9 mouse cellular contexts compared by ENCODE assay signal in the genomic region with DNA sequence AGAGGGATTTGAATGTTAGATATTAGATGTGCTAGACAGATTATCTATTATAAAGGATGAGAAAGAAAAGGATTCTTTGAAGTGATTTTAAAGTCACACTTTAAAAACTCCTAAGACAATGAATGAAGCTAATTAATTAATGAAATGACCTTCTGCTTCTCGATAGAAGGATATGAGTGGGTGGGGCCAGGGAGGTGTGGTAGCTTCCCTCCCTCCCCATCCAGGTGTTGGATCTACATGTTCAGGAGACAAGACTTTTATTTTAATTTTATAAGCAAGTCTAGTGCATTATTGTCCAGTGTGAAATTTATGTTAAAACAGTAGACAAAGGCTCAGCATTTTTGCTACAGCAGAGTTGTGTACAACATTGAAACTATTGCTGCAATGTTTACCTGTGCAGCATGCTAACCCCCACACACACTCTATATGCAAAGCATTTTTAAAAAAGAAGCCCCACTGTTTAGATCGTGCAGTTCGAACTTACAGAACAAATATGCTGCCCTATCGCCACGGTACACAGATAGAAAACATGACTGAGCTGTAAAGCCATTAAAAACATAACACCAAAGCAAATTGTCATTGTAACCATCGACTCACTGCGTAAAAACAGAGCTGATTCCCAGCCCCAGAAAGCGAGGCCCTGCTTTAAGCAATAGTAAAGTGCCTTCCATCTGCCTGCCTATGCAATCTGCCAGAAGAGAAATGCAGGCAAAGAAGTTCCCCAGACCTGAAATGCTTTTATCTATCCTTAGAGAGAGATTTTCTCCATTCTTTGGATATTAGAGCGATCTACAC.
DNase-seq lines count a peak whose midpoint lies in the region; ATAC-seq lines count a peak whose summit lies in the region.
"Had no signal": no experiment of that assay in that cellular context is flagged by ENCODE, and none has a peak within 500 bp of the region (broad histone marks: within the 10 kb centered on the region; RNA-seq: fewer than 3 reads in every experiment).

No protein-coding gene starts in this region.

- H3K4me3 ChIP-seq in heart, embryonic 13.5 days: peak overlapping the region; percentile 37
- peak overlapping the region; percentile 61 for H3K4me3 ChIP-seq in forebrain, embryonic 15.5 days
- H3K4me3 ChIP-seq in midbrain, embryonic 12.5 days: peak overlapping the region; percentile 52

- peaks cover 90% of the 10 kb centered on the region for H3K27me3 ChIP-seq in heart, embryonic 13.5 days (replicated peaks)
- no peaks in the 10 kb centered on the region for H3K27me3 ChIP-seq in forebrain, embryonic 15.5 days
- H3K27me3 ChIP-seq in midbrain, embryonic 12.5 days: no peaks in the 10 kb centered on the region

- no peak for DNase-seq in heart, postnatal 14 days
- DNase-seq in Muller cell, postnatal 12 days (ENCODE audit: inconsistent ontology term): peak; percentile 21
- no peak for DNase-seq in layer of hippocampus, postnatal 25 days (ENCODE audit: extremely low spot score in 1 of 2, low spot score in 1 of 2)
- DNase-seq: liver had no signal

- 9% methylated on average over 9 of the region's 9 CpGs for WGBS in heart, embryonic 13.5 days
- WGBS in forebrain, embryonic 15.5 days: 1% methylated on average over 9 of the region's 9 CpGs
- 4% methylated on average over 9 of the region's 9 CpGs for WGBS in midbrain, embryonic 12.5 days

- ATAC-seq in heart, embryonic 13.5 days (ENCODE audit: extremely low read depth, insufficient number of reproducible peaks, low FRiP score, low TSS enrichment): no peak
- no peak for ATAC-seq in forebrain, embryonic 15.5 days (replicated peaks)
- no peak for ATAC-seq in midbrain, embryonic 12.5 days (ENCODE audit: low FRiP score, low read depth)
- no peak for ATAC-seq in inflammation-experienced regulatory T-cells, adult 6 months
- no peak for ATAC-seq in monocyte, adult 5-6 weeks (replicated peaks; ENCODE audit: insufficient number of reproducible peaks, low FRiP score, low TSS enrichment, poor library complexity, severe bottlenecking)

- H3K27ac ChIP-seq in heart, embryonic 13.5 days (replicated peaks): no peak overlapping the region
- peak overlapping the region; percentile 97 for H3K27ac ChIP-seq in forebrain, embryonic 15.5 days (replicated peaks)
- H3K27ac ChIP-seq in midbrain, embryonic 12.5 days (replicated peaks): peak overlapping the region; percentile 95

- H3K9me3 ChIP-seq in heart, embryonic 13.5 days: no peaks in the 10 kb centered on the region
- no peaks in the 10 kb centered on the region for H3K9me3 ChIP-seq in forebrain, embryonic 15.5 days
- H3K9me3 ChIP-seq in midbrain, embryonic 12.5 days: no peaks in the 10 kb centered on the region

- peak overlapping the region; percentile 56 for H3K4me2 ChIP-seq in heart, embryonic 13.5 days
- peak overlapping the region; percentile 70 for H3K4me2 ChIP-seq in forebrain, embryonic 15.5 days (replicated peaks)
- peak overlapping the region; percentile 67 for H3K4me2 ChIP-seq in midbrain, embryonic 12.5 days (replicated peaks)

- H3K36me3 ChIP-seq in heart, embryonic 13.5 days: no peaks in the 10 kb centered on the region
- peaks cover 10% of the 10 kb centered on the region; the same call in 1 of the 2 replicates for H3K36me3 ChIP-seq in forebrain, embryonic 15.5 days
- peaks cover 27% of the 10 kb centered on the region for H3K36me3 ChIP-seq in midbrain, embryonic 12.5 days

- intact Hi-C loops in heart, postnatal 14 days (cut with DNase I): loop anchor here (10.0 kb wide), 1 partner anchor 488 kb away; a partner anchor contains a TSS

- no peak overlapping the region for H3K9ac ChIP-seq in heart, embryonic 13.5 days
- H3K9ac ChIP-seq in forebrain, embryonic 15.5 days (replicated peaks): peak overlapping the region; percentile 83
- H3K9ac ChIP-seq in midbrain, embryonic 12.5 days (replicated peaks): peak overlapping the region; percentile 94

- H3K4me1 ChIP-seq in heart, embryonic 13.5 days: peaks cover 35% of the 10 kb centered on the region
- H3K4me1 ChIP-seq in forebrain, embryonic 15.5 days: peaks cover 11% of the 10 kb centered on the region
- H3K4me1 ChIP-seq in midbrain, embryonic 12.5 days: peaks cover 7% of the 10 kb centered on the region; the same call in 1 of the 2 replicates
